In the genomic region with DNA sequence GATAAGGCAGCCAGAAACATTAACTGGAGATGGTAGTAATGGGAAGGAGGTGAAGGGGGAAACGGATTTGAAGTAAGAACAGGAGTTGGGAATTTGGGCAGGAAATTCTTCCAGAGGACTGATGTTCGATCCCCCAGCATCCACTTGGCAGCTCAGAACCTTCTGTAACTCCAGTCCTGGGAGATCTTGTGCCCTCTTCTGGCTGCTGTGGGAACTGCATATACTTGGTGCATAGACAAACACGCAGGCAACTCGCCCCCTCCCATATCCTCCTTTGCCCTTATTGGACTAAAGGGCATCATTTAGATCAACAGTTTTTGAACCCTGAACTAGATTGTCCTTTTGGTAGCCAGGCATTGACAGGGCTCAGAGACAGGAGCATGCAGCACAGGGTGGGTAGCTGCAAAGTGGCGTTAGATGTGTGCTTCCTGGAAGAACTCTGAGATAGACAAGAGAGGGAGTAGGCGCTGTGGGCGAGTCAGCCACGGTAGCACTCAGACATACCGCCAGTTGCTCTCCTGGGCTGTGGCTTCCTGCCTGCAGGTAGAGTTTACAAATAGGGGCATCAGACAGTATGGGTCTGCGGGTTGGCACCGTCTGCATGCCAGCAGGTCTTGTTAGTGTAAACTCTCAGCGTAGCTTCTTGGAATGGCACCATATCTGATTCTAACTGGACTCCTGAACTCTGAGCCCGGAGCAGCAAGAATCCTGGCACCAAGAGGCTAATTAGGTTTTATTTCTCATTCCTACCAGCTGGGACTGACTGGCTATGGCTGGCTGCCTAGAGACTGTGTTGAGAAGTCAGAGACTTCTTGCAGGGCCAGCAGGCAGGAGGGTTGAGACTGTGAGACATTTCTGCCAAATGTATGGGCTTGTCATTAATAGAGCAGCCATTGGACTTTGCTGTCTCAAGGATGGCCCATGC, we compare ENCODE assay signal across 9 mouse cellular contexts.
DNase-seq lines count a peak whose midpoint lies in the region; ATAC-seq and TF ChIP-seq lines count a peak whose summit lies in the region.
"Had no signal": no experiment of that assay in that cellular context is flagged by ENCODE, and none has a peak within 500 bp of the region (broad histone marks: within the 10 kb centered on the region; RNA-seq: fewer than 3 reads in every experiment).

No protein-coding gene starts in this region.

- H3K27ac ChIP-seq in liver, embryonic 12.5 days, result no peak overlapping the region
- H3K27ac ChIP-seq in cerebellum, adult 2 months (ENCODE audit: insufficient read depth, low read length), result no peak overlapping the region
- H3K27ac ChIP-seq in liver, postnatal 0 days (ENCODE audit: low read depth), result no peak overlapping the region
- H3K27ac ChIP-seq: macrophage had no signal

- H3K9me3 ChIP-seq in liver, embryonic 12.5 days (replicated peaks), result no peaks in the 10 kb centered on the region
- no peaks in the 10 kb centered on the region for H3K9me3 ChIP-seq in liver, postnatal 0 days (ENCODE audit: low read length)

- peak; percentile 49 for DNase-seq in liver
- DNase-seq in R1 (ENCODE audit: low read depth, low spot score), result peak; percentile 82
- peak; percentile 72 to 90 for DNase-seq in cerebellum, adult 2 months
- DNase-seq in gastrocnemius, postnatal 14 days, result peak; percentile 17
- DNase-seq in liver, postnatal 0 days, result peak; percentile 53
- DNase-seq in retina, postnatal 7 days (ENCODE audit: low read depth, low spot score), result peak; percentile 28
- no peak for DNase-seq in Muller cell, postnatal 12 days (ENCODE audit: inconsistent ontology term)

- 50% methylated on average over 13 of the region's 13 CpGs for WGBS in liver, embryonic 12.5 days (ENCODE audit: insufficient replicate concordance)
- 13% methylated on average over 13 of the region's 13 CpGs for WGBS in cerebellum, adult 2 months
- 57% methylated on average over 13 of the region's 13 CpGs for WGBS in liver, postnatal 0 days (ENCODE audit: insufficient replicate concordance)

- no peaks in the 10 kb centered on the region for H3K27me3 ChIP-seq in liver, embryonic 12.5 days (replicated peaks)
- H3K27me3 ChIP-seq in cerebellum, adult 2 months (ENCODE audit: control insufficient read depth, insufficient read depth, low read length), result no peaks in the 10 kb centered on the region
- no peaks in the 10 kb centered on the region for H3K27me3 ChIP-seq in liver, postnatal 0 days (ENCODE audit: insufficient read depth, low read length)

- no peaks in the 10 kb centered on the region for H3K4me1 ChIP-seq in liver, embryonic 12.5 days
- 0 out of 2 replicates have a peak, but pooled peaks cover 4% of the 10 kb centered on the region for H3K4me1 ChIP-seq in cerebellum, adult 2 months (ENCODE audit: control insufficient read depth, insufficient read depth, low read length)
- H3K4me1 ChIP-seq in liver, postnatal 0 days (ENCODE audit: insufficient read depth), result no peaks in the 10 kb centered on the region

- H3K36me3 ChIP-seq in liver, embryonic 12.5 days, result no peaks in the 10 kb centered on the region
- H3K36me3 ChIP-seq in liver, postnatal 0 days (replicated peaks; ENCODE audit: insufficient read depth, low read length), result no peaks in the 10 kb centered on the region

- peak; percentile 63 for TF ChIP-seq CTCF in cerebellum, adult 2 months (IDR thresholded peaks at IDR 0.05; ENCODE audit: borderline replicate concordance, insufficient read depth, low read depth, low read length)
- peak; percentile 65 for TF ChIP-seq CTCF in liver, postnatal 0 days (IDR thresholded peaks at IDR 0.05; ENCODE audit: low read depth)

- intact Hi-C loops in gastrocnemius, postnatal 14 days (cut with DNase I; ENCODE audit: low total_unique reads), result loop anchor here (10.0 kb wide), 1 partner anchor 158 kb away; no protein-coding TSS in a partner anchor

- ATAC-seq in liver, embryonic 12.5 days, result no peak
- ATAC-seq in liver, postnatal 0 days, result no peak

- H3K9ac ChIP-seq in liver, embryonic 12.5 days, result no peak overlapping the region
- H3K9ac ChIP-seq in liver, postnatal 0 days (replicated peaks), result no peak overlapping the region

- no peak overlapping the region for H3K4me3 ChIP-seq in liver, embryonic 12.5 days
- no peak overlapping the region for H3K4me3 ChIP-seq in cerebellum, adult 2 months (replicated peaks; ENCODE audit: insufficient read depth, low read depth, low read length)
- H3K4me3 ChIP-seq in liver, postnatal 0 days (ENCODE audit: low read depth, low read length), result no peak overlapping the region

- TF ChIP-seq POLR2A in cerebellum, adult 2 months (IDR thresholded peaks at IDR 0.05; ENCODE audit: borderline replicate concordance, insufficient read depth, low read length), result no peak

- TF ChIP-seq EP300 in liver, postnatal 0 days (IDR thresholded peaks at IDR 0.05; ENCODE audit: low read depth), result no peak

- H3K4me2 ChIP-seq in liver, embryonic 12.5 days, result no peak overlapping the region
- no peak overlapping the region for H3K4me2 ChIP-seq in liver, postnatal 0 days (ENCODE audit: low read depth, low read length)
